Mouse (Mus musculus) liver, embryonic 14.5 days (tissue): ENCODE data around the gene Chst5. TPM values are rescaled to one million over a fixed set of nuclear protein-coding genes. Genes with fewer than 3 reads are reported as not detected.
A peak's percentile ranks its signal among the peaks of the same experiment; 100 is the strongest.
"Not testable (repeated sequence)": the region's sequence is repeated elsewhere in the genome, so short reads cannot be mapped to it uniquely, and the experiment has no call there.

Source experiments
- ATAC-seq: fragments of 200-750 bp; cut with Nextera tagmentation; 2 replicates; pipeline ENCODE4 v1.8.0; 2017; ENCODE audit warnings: moderate number of reproducible peaks, mild to moderate bottlenecking, moderate library complexity; ENCODE audit not compliant: insufficient read depth
- DNase-seq, 3 experiments: peaks; one replicate each; pipeline ENCODE4 v3.0.0-alpha.2; 2012 to 2013; ENCODE audit warnings: low read depth in 3 of 3, low spot score in 3 of 3
- H3K27ac ChIP-seq: fragments of 300-500 bp; sonication (generic); 2 replicates; pipeline ENCODE4 v1.5.1; 2014; ENCODE audit warnings: moderate library complexity, mild to moderate bottlenecking, control low read depth, inconsistent platforms
- H3K27me3 ChIP-seq: fragments of 300-500 bp; sonication (generic); 2 replicates; pipeline ENCODE4 v1.6.1; 2014; ENCODE audit warnings: mild to moderate bottlenecking, low read length, moderate library complexity; ENCODE audit not compliant: control insufficient read depth, insufficient read depth
- H3K36me3 ChIP-seq: fragments of 300-500 bp; sonication (generic); replicated peaks from 2 replicates; pipeline ENCODE4 v1.6.1; 2014; ENCODE audit warnings: low read depth; ENCODE audit not compliant: control insufficient read depth, insufficient read depth
- H3K4me1 ChIP-seq, 2 experiments: fragments of 200-500 bp in 1 of 2; fragments of 300-500 bp in 1 of 2; sonication (generic) in 1 of 2; replicated peaks; 2 replicates each; pipeline ENCODE4 v1.6.1; 2012 to 2014; ENCODE audit warnings: antibody characterized with exemption in 1 of 2, inconsistent platforms in 1 of 2, low read length in 1 of 2; ENCODE audit not compliant: control insufficient read depth in 2 of 2, insufficient read depth in 2 of 2
- H3K4me2 ChIP-seq: fragments of 300-500 bp; sonication (generic); 2 replicates; pipeline ENCODE4 v1.6.1; 2014; ENCODE audit warnings: low read depth, mild to moderate bottlenecking, control low read depth, moderate library complexity
- H3K4me3 ChIP-seq, 2 experiments: fragments of 200-500 bp in 1 of 2; fragments of 300-500 bp in 1 of 2; sonication (generic) in 1 of 2; 2 replicates each; pipeline ENCODE4 v1.5.1; 2012 to 2014; ENCODE audit warnings: low read depth in 2 of 2, low read length in 2 of 2, mild to moderate bottlenecking in 2 of 2, control low read depth in 1 of 2, inconsistent platforms in 1 of 2, moderate library complexity in 1 of 2; ENCODE audit not compliant: insufficient read depth in 1 of 2
- H3K9ac ChIP-seq: fragments of 300-500 bp; sonication (generic); replicated peaks from 2 replicates; pipeline ENCODE4 v1.6.1; 2014; ENCODE audit warnings: mild to moderate bottlenecking, control low read depth, moderate library complexity
- H3K9me3 ChIP-seq: fragments of 300-500 bp; sonication (generic); 2 replicates; pipeline ENCODE4 v1.6.1; 2016; ENCODE audit warnings: low read length, mixed read lengths; ENCODE audit not compliant: control insufficient read depth
- CTCF ChIP-seq: IDR thresholded peaks from 2 replicates; pipeline ENCODE4 v1.5.1; 2016; ENCODE audit warnings: antibody characterized with exemption, low read depth, control low read depth
- EP300 ChIP-seq: IDR thresholded peaks from 2 replicates; pipeline ENCODE4 v1.6.1; 2016; ENCODE audit warnings: antibody characterized with exemption, low read depth
- WGBS: fragments of 180-500 bp; shearing (Covaris S2); extraction: QIAGEN DNeasy Blood & Tissue Kit; methylation state at CpG from one replicate; pipeline ENCODE4 v1.1.7; 2014; ENCODE audit not compliant: insufficient replicate concordance; 5-methylcytosine and 5-hydroxymethylcytosine counted together
- polyA plus RNA-seq, 2 experiments: library from polyadenylated mRNA; depleted of rRNA in 1 of 2; stranded (reverse) in 1 of 2; unstranded in 1 of 2; fragments of >200 nt; fragmentation: Nextera tagmentation in 1 of 2; extraction: Ambion mirVana in 1 of 2; gene quantifications; 2 replicates each; pipeline versions ENCODE4 v1.2.1 to v1.2.3; 2012 to 2014

The Chst5 gene
- polyA plus RNA-seq, 2 experiments: 0.03 TPM; not detected in 1

DNA sequence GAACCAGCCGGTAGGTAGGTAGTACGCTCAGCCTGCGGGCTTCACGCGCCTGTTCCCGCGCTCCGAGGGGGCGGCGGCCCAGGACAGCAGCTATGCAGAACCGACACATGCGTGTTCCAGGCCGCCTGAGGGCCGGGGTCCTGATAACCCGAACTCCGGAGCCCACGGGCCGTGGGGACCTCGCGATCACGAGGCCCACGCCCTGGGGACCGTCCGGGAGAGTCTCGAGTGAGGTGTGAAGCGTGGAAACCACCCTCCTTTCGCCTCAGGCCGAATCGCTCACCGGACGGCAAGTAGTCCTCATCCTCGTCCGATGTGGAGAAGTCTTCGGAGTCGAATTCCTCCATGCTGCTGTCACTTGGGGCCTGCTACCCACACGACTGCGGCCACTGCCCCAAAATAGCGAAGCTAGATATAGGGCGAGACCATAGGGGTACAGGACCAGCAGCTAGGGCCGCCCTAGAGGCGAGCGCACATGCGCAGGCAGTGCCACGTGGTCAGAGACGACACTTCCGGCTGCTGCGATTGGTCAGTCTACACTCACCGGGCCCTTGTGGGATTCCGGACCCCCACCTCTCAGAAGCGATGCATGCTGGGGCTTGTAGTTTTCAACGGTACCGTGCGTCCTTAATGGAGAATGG is 56.3 kb downstream of the Chst5 start, which contains the start of gene Cfdp1:
TSS of gene Cfdp1 (minus strand) at position 431 of the 641 bp plus-strand sequence.
- Histone ChIP-seq H3K36me3 (no peaks in the 10 kb centered on the region), H3K4me1 (peaks cover 0 to 24% of the 10 kb centered on the region in 2 experiments), H3K4me3 (peak within 1 kb of the TSS; percentile 83 to 90), H3K4me2 (peak within 1 kb of the TSS; percentile 75), H3K9me3 (no peaks in the 10 kb centered on the region), H3K9ac (peak within 1 kb of the TSS; percentile 68), H3K27me3 (no peaks in the 10 kb centered on the region), H3K27ac (no peak within 1 kb of the TSS)
- DNase-seq: peak; percentile 95 to 96 (median 96)
- under 1% methylated on average over 53 of the region's 53 CpGs for WGBS
- TF ChIP-seq CTCF (peak; percentile 60), EP300 (no peak)
- peak; percentile 100 for ATAC-seq

DNA sequence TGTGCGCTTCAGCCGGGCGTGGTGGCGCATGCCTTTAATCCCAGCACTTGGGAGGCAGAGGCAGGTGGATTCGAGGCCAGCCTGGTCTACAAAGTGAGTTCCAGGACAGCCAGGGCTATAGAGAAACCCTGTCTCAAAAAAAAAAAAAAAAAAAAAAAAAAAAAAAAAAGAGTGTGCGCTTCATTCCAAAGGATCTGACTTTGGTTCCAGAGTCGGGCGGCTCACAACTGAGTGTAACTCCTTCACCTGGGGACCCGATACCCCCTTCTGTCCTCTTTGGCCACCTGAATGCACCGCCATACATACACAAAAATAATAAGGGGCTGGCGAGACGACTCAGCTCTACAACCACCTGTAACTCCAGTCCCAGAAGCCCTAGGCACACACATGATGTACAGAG is 57.0 kb downstream of the Chst5 start:
- Histone ChIP-seq H3K4me1 (peaks cover 0 to 24% of the 10 kb centered on the region in 2 experiments), H3K4me3 (peak overlapping the region; percentile 83 to 90), H3K4me2 (peak overlapping the region; percentile 75), H3K9ac (peak overlapping the region; percentile 68)
- not testable (repeated sequence) for H3K27me3 ChIP-seq, DNase-seq, H3K36me3 ChIP-seq, ATAC-seq, H3K27ac ChIP-seq, H3K9me3 ChIP-seq
- WGBS: 37% methylated on average over 12 of the region's 12 CpGs

DNA sequence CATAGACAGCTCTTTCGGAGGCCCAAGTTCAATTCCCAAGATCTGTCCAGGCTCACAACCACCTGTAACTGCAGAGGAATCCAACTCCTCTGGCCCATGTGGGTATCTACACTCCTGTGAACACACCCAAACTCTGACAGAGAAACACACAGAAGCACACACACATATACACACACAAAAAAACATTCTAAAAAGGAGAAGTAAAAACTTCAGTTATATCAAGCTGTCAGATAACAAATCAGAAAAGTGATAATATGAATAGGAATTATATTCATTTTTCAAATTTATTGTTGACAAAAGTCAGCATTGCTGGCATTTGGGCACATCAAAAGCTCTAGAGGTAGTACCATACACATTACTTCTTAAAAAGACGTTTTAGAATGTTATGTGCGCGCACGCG is 63.5 kb downstream of the Chst5 start:
- H3K27me3 ChIP-seq: no peaks in the 10 kb centered on the region
- ATAC-seq: no peak
- H3K4me2 ChIP-seq: no peak overlapping the region
- no peak overlapping the region for H3K4me3 ChIP-seq
- H3K9me3 ChIP-seq: no peaks in the 10 kb centered on the region
- no peak overlapping the region for H3K27ac ChIP-seq
- no peak for DNase-seq
- peaks cover 0 to 13% of the 10 kb centered on the region in 2 experiments; a peak in 3 of 4 replicates for H3K4me1 ChIP-seq
- peaks cover 4% of the 10 kb centered on the region for H3K36me3 ChIP-seq
- no peak overlapping the region for H3K9ac ChIP-seq
- WGBS: 83% methylated on average over 6 of the region's 6 CpGs
- TF ChIP-seq CTCF (no peak), EP300 (no peak)

Other genes with a start within 250 kb of the Chst5 start
- gene Ctrb1, start 219.4 kb downstream of the Chst5 start, polyA plus RNA-seq (2012; rRNA removed): 2.5 and 2.9 TPM in 2 replicates
- 1.5 TPM in 1 of 2 replicates, not detected in the other for gene Ctrb1, start 219.4 kb downstream of the Chst5 start, polyA plus RNA-seq (2014; fragmentation: Nextera tagmentation; extraction: Ambion mirVana)
- 5.6 and 6.7 TPM in 2 replicates for gene Bcar1, start 166.6 kb downstream of the Chst5 start, polyA plus RNA-seq (2012; rRNA removed)
- 4.3 and 4.9 TPM in 2 replicates for gene Bcar1, start 166.6 kb downstream of the Chst5 start, polyA plus RNA-seq (2014; fragmentation: Nextera tagmentation; extraction: Ambion mirVana)
- gene Cfdp1, start 56.2 kb downstream of the Chst5 start, polyA plus RNA-seq (2012; rRNA removed): 13.2 and 46.8 TPM in 2 replicates
- gene Cfdp1, start 56.2 kb downstream of the Chst5 start, polyA plus RNA-seq (2014; fragmentation: Nextera tagmentation; extraction: Ambion mirVana): 82.8 and 93.3 TPM in 2 replicates
- 1.9 and 2.3 TPM in 2 replicates for gene Tmem170, start 33.7 kb downstream of the Chst5 start, polyA plus RNA-seq (2012; rRNA removed)
- 1.8 and 2.1 TPM in 2 replicates for gene Tmem170, start 33.7 kb downstream of the Chst5 start, polyA plus RNA-seq (2014; fragmentation: Nextera tagmentation; extraction: Ambion mirVana)
- 1.4 and 1.7 TPM in 2 replicates for gene Tmem231, start 23.4 kb upstream of the Chst5 start, polyA plus RNA-seq (2012; rRNA removed)
- 2.0 and 2.4 TPM in 2 replicates for gene Tmem231, start 23.4 kb upstream of the Chst5 start, polyA plus RNA-seq (2014; fragmentation: Nextera tagmentation; extraction: Ambion mirVana)
- gene Gabarapl2, start 30.3 kb upstream of the Chst5 start, polyA plus RNA-seq (2012; rRNA removed): 26.5 and 50.5 TPM in 2 replicates
- 184 and 188 TPM in 2 replicates for gene Gabarapl2, start 30.3 kb upstream of the Chst5 start, polyA plus RNA-seq (2014; fragmentation: Nextera tagmentation; extraction: Ambion mirVana)
- 2.8 and 3.4 TPM in 2 replicates for gene Adat1, start 81.9 kb upstream of the Chst5 start, polyA plus RNA-seq (2012; rRNA removed)
- 2.4 and 2.5 TPM in 2 replicates for gene Adat1, start 81.9 kb upstream of the Chst5 start, polyA plus RNA-seq (2014; fragmentation: Nextera tagmentation; extraction: Ambion mirVana)
- 39.4 and 58.9 TPM in 2 replicates for gene Kars, start 100.9 kb upstream of the Chst5 start, polyA plus RNA-seq (2012; rRNA removed)
- 93.6 and 105 TPM in 2 replicates for gene Kars, start 100.9 kb upstream of the Chst5 start, polyA plus RNA-seq (2014; fragmentation: Nextera tagmentation; extraction: Ambion mirVana)
- 2.9 and 3.9 TPM in 2 replicates for gene Terf2ip, start 101.0 kb upstream of the Chst5 start, polyA plus RNA-seq (2012; rRNA removed)
- 3.2 and 3.5 TPM in 2 replicates for gene Terf2ip, start 101.0 kb upstream of the Chst5 start, polyA plus RNA-seq (2014; fragmentation: Nextera tagmentation; extraction: Ambion mirVana)
- 0.08 and 0.17 TPM in 2 replicates for gene Gm6793, start 104.6 kb upstream of the Chst5 start, polyA plus RNA-seq (2012; rRNA removed)
- gene Gm6793, start 104.6 kb upstream of the Chst5 start, polyA plus RNA-seq (2014; fragmentation: Nextera tagmentation; extraction: Ambion mirVana): 0.33 TPM in 1 of 2 replicates, not detected in the other